Mouse (Mus musculus) myocyte (in vitro differentiated cells): ENCODE measurements at regions not wholly inside any gene's neighbourhood (a gene's known extent, or its start where the extent isn't known, plus 50 kb on each side); places are given as distances from the start of the nearest gene placed in this dataset.

ENCODE experiments used
- CEBPB ChIP-seq: IDR thresholded peaks from 2 replicates; pipeline ENCODE4 v1.6.1; 2011; ENCODE audit warnings: mild to moderate bottlenecking, moderate library complexity; ENCODE audit not compliant: poor library complexity, insufficient read depth, severe bottlenecking
- MAX ChIP-seq: IDR thresholded peaks from one replicate; pipeline ENCODE4 v1.6.1; 2011; ENCODE audit warnings: low read depth, mild to moderate bottlenecking, control low read depth
- MYOD1 ChIP-seq, 3 experiments: IDR thresholded peaks; one replicate each; pipeline ENCODE4 v1.6.1; 2011; ENCODE audit warnings: control low read depth in 2 of 3, low read depth in 2 of 3, mild to moderate bottlenecking in 2 of 3, moderate library complexity in 1 of 3; ENCODE audit not compliant: insufficient read length in 2 of 3, control insufficient read depth in 1 of 3
- MYOG ChIP-seq, 3 experiments: IDR thresholded peaks; one replicate each; pipeline ENCODE4 v1.6.1; 2011; ENCODE audit warnings: control low read depth in 2 of 3, low read depth in 2 of 3, mild to moderate bottlenecking in 2 of 3; ENCODE audit not compliant: insufficient read length in 2 of 3, control insufficient read depth in 1 of 3, insufficient read depth in 1 of 3
- POLR2A ChIP-seq: IDR thresholded peaks from one replicate; pipeline ENCODE4 v1.6.1; 2011; ENCODE audit warnings: low read depth, mild to moderate bottlenecking, control low read depth, moderate library complexity; ENCODE audit not compliant: insufficient read length
- POLR2AphosphoS2 ChIP-seq: IDR thresholded peaks from one replicate; pipeline ENCODE4 v1.6.1; 2011; ENCODE audit warnings: low read depth, control low read depth; ENCODE audit not compliant: insufficient read length
- SRF ChIP-seq: IDR thresholded peaks from one replicate; pipeline ENCODE4 v1.6.1; 2011; ENCODE audit warnings: low read depth; ENCODE audit not compliant: control insufficient read depth, insufficient read length
- USF1 ChIP-seq: IDR thresholded peaks from one replicate; pipeline ENCODE4 v1.6.1; 2011; ENCODE audit warnings: low read depth, mild to moderate bottlenecking, control low read depth, moderate library complexity

- TF ChIP-seq USF1 (no peak), SRF (no peak), MYOD1 (IDR thresholded peaks at IDR 0.05; ENCODE audit: control insufficient read depth in 1 of 3, insufficient read length in 2 of 3, low read depth in 2 of 3) (no peak), POLR2AphosphoS2 (no peak), MAX (no peak), POLR2A (no peak), MYOG (IDR thresholded peaks at IDR 0.05; ENCODE audit: control insufficient read depth in 1 of 3, insufficient read depth in 1 of 3, insufficient read length in 2 of 3, low read depth in 2 of 3) (no peak), CEBPB (no peak)
Measured at GRCm38 (mm10) chr2:160083674-160084073, 250.3 kb downstream of the Gm826 start.
